Mouse (Mus musculus) neural tube, embryonic 10.5 days (tissue): ENCODE measurements around the gene Gm5157.
"Not testable (repeated sequence)": the region's sequence is repeated elsewhere in the genome, so short reads cannot be mapped to it uniquely, and the experiment has no call there.

Experiments used
- DNase-seq: peaks from one replicate; pipeline ENCODE4 v3.0.0-alpha.2; 2017; ENCODE audit warnings: low spot score; ENCODE audit errors: extremely low spot score

Gm5157 gene

GRCm38 (mm10) chr7:21190323-21190722, at the start of gene Gm5157:
Gene Gm5157, minus strand, starts transcription at chr7:21190423.
- not testable (repeated sequence) for DNase-seq

GRCm38 (mm10) chr7:21161885-21162284, 28.3 kb downstream of the Gm5157 start, which contains the start of gene Vmn1r123:
Gene Vmn1r123, plus strand, starts transcription at chr7:21162185.
- not testable (repeated sequence) for DNase-seq
